Mouse (Mus musculus): ENCODE measurements around the gene Gabbr2.

- no peak for TF ChIP-seq CTCF (IDR thresholded peaks at IDR 0.05; ENCODE audit: insufficient read depth, low read length)
- TF ChIP-seq POLR2A (IDR thresholded peaks at IDR 0.05; ENCODE audit: borderline replicate concordance, extremely low read depth, low read depth, low read length): no peak
Measured at GRCm38 (mm10) chr4:46791268-46791951, 200.3 kb downstream of the Gabbr2 start.
